Mouse (Mus musculus) forebrain, embryonic 16.5 days (tissue): ENCODE results near the gene Uts2b. TPM values are rescaled to one million over a fixed set of nuclear protein-coding genes. Genes with fewer than 3 reads are reported as not detected.

ENCODE experiments used
- ATAC-seq: fragments of 200-750 bp; cut with Nextera tagmentation; 2 replicates; pipeline ENCODE4 v1.8.0; 2017; ENCODE audit warnings: mild to moderate bottlenecking, moderate library complexity
- H3K27ac ChIP-seq: fragments of 300-500 bp; sonication (generic); 2 replicates; pipeline ENCODE4 v1.5.1; 2014; ENCODE audit warnings: low read length, control low read depth
- H3K27me3 ChIP-seq: fragments of 300-500 bp; sonication (generic); replicated peaks from 2 replicates; pipeline ENCODE4 v1.6.1; 2014; ENCODE audit warnings: low read length; ENCODE audit not compliant: control insufficient read depth, insufficient read depth
- H3K36me3 ChIP-seq: fragments of 300-500 bp; sonication (generic); 2 replicates; pipeline ENCODE4 v1.6.1; 2014; ENCODE audit not compliant: control insufficient read depth, insufficient read depth
- H3K4me1 ChIP-seq: fragments of 300-500 bp; sonication (generic); replicated peaks from 2 replicates; pipeline ENCODE4 v1.6.1; 2014; ENCODE audit warnings: low read length; ENCODE audit not compliant: control insufficient read depth, insufficient read depth
- H3K4me2 ChIP-seq: fragments of 300-500 bp; sonication (generic); 2 replicates; pipeline ENCODE4 v1.6.1; 2014; ENCODE audit warnings: mild to moderate bottlenecking, low read length, control low read depth
- H3K4me3 ChIP-seq: fragments of 300-500 bp; sonication (generic); replicated peaks from 2 replicates; pipeline ENCODE4 v1.5.1; 2014; ENCODE audit warnings: mild to moderate bottlenecking, low read length, control low read depth
- H3K9ac ChIP-seq: fragments of 300-500 bp; sonication (generic); replicated peaks from 2 replicates; pipeline ENCODE4 v1.6.1; 2014; ENCODE audit warnings: low read depth, low read length, control low read depth
- H3K9me3 ChIP-seq: fragments of 300-500 bp; sonication (generic); 2 replicates; pipeline ENCODE4 v1.6.1; 2016; ENCODE audit warnings: low read length; ENCODE audit not compliant: control insufficient read depth
- WGBS: fragments of 180-500 bp; shearing (Covaris S2); extraction: QIAGEN DNeasy Blood & Tissue Kit; methylation state at CpG from one replicate; pipeline ENCODE4 v1.1.7; 2014; 5-methylcytosine and 5-hydroxymethylcytosine counted together
- polyA plus RNA-seq: library from polyadenylated mRNA; unstranded; fragments of >200 nt; fragmentation: Nextera tagmentation; extraction: Ambion mirVana; gene quantifications from 2 replicates; pipeline ENCODE4 v1.2.1, GENCODE M21; 2015

Uts2b gene
- polyA plus RNA-seq, 1 experiment from 2014 or later = not detected

GRCm38 (mm10) chr16:27382217-27382616 is 12.2 kb upstream of the Uts2b start:
- Histone ChIP-seq H3K4me1 (no peaks in the 10 kb centered on the region), H3K4me3 (no peak overlapping the region), H3K27me3 (no peaks in the 10 kb centered on the region), H3K27ac (no peak overlapping the region), H3K36me3 (no peaks in the 10 kb centered on the region), H3K9ac (no peak overlapping the region), H3K4me2 (no peak overlapping the region), H3K9me3 (no peaks in the 10 kb centered on the region)
- no peak for ATAC-seq
- 86% methylated on average over 4 of the region's 4 CpGs for WGBS

- no peaks in the 10 kb centered on the region for H3K9me3 ChIP-seq
- no peak overlapping the region for H3K4me2 ChIP-seq
- H3K36me3 ChIP-seq = no peaks in the 10 kb centered on the region
- no peaks in the 10 kb centered on the region for H3K4me1 ChIP-seq
- no peak overlapping the region for H3K9ac ChIP-seq
- no peak for ATAC-seq
- H3K4me3 ChIP-seq = no peak overlapping the region
- no peak overlapping the region for H3K27ac ChIP-seq
- H3K27me3 ChIP-seq = no peaks in the 10 kb centered on the region
Observed at GRCm38 (mm10) chr16:27376556-27376955, 6.5 kb upstream of the Uts2b start.

DNA sequence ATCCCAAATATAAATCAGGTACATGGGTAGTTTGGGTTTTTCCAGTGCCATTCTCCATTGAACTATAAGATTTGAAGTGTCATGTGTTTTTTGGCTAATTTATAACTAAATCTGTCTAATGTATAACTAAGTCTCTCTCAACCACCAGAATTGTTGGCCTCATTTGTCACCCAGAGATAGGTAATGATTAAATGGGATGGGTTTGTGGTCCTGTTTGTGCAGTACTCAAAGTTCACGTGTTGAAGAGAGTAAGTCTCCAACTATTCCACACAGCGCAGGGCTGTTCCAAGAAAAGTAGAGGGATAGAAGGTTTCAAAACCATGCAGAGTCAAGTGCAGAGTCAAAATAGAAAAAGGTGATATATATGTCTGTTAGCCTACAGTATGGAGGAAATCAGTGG is 5.3 kb upstream of the Uts2b start:
- Histone ChIP-seq H3K9ac (no peak overlapping the region), H3K9me3 (no peaks in the 10 kb centered on the region), H3K4me1 (no peaks in the 10 kb centered on the region), H3K36me3 (no peaks in the 10 kb centered on the region), H3K4me2 (no peak overlapping the region), H3K27ac (no peak overlapping the region), H3K27me3 (no peaks in the 10 kb centered on the region), H3K4me3 (no peak overlapping the region)
- 94% methylated on average over 2 of the region's 2 CpGs for WGBS
- ATAC-seq = no peak

DNA sequence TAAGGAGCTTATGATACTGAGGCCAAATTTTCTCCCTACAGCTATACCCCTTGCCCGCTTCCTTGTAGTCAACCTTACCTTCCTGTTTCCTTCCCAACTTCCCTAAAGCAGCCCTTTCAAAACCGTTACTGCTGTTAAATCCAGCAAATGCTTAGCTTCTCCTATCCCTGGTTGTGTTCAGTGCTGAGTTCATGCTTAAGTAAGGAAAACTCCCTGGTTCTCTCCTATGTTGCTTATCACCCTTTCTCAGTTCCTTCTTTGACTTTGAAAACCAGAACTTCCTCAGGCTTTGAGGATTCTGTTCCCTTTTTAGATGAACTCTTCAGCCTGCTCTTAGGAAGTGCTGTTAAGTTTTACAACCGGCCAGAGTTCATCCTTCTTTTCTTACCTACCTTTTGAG is 4.1 kb upstream of the Uts2b start:
- Histone ChIP-seq H3K27me3 (no peaks in the 10 kb centered on the region), H3K9ac (no peak overlapping the region), H3K4me3 (no peak overlapping the region), H3K4me2 (no peak overlapping the region), H3K36me3 (no peaks in the 10 kb centered on the region), H3K9me3 (no peaks in the 10 kb centered on the region), H3K27ac (no peak overlapping the region), H3K4me1 (no peaks in the 10 kb centered on the region)
- 81% methylated on average over 3 of the region's 3 CpGs for WGBS
- no peak for ATAC-seq

GRCm38 (mm10) chr16:27370700-27371099 is 661 bp upstream of the Uts2b start:
- H3K4me3 ChIP-seq = no peak overlapping the region
- no peaks in the 10 kb centered on the region for H3K36me3 ChIP-seq
- no peak overlapping the region for H3K9ac ChIP-seq
- WGBS = 29% methylated on average over 2 of the region's 2 CpGs
- H3K27ac ChIP-seq = no peak overlapping the region
- no peak overlapping the region for H3K4me2 ChIP-seq
- no peaks in the 10 kb centered on the region for H3K27me3 ChIP-seq
- H3K4me1 ChIP-seq = no peaks in the 10 kb centered on the region
- no peak for ATAC-seq
- H3K9me3 ChIP-seq = no peaks in the 10 kb centered on the region

- H3K4me3 ChIP-seq = no peak overlapping the region
- H3K4me1 ChIP-seq = no peaks in the 10 kb centered on the region
- no peak for ATAC-seq
- no peaks in the 10 kb centered on the region for H3K36me3 ChIP-seq
- H3K4me2 ChIP-seq = no peak overlapping the region
- no peak overlapping the region for H3K27ac ChIP-seq
- no peaks in the 10 kb centered on the region for H3K9me3 ChIP-seq
- H3K9ac ChIP-seq = no peak overlapping the region
- H3K27me3 ChIP-seq = no peaks in the 10 kb centered on the region
- 98% methylated on average over 1 of the region's 1 CpGs for WGBS
Observed at GRCm38 (mm10) chr16:27360059-27360458, 10.0 kb downstream of the Uts2b start.

GRCm38 (mm10) chr16:27354464-27354863 is 15.6 kb downstream of the Uts2b start:
- Histone ChIP-seq H3K4me3 (no peak overlapping the region), H3K27ac (no peak overlapping the region), H3K9ac (no peak overlapping the region), H3K4me1 (no peaks in the 10 kb centered on the region), H3K4me2 (no peak overlapping the region), H3K27me3 (no peaks in the 10 kb centered on the region), H3K9me3 (no peaks in the 10 kb centered on the region), H3K36me3 (no peaks in the 10 kb centered on the region)
- WGBS = 87% methylated on average over 2 of the region's 2 CpGs
- ATAC-seq = no peak

GRCm38 (mm10) chr16:27349878-27350532 is 20.0 kb downstream of the Uts2b start:
- Histone ChIP-seq H3K4me1 (no peaks in the 10 kb centered on the region), H3K4me2 (no peak overlapping the region), H3K9me3 (no peaks in the 10 kb centered on the region), H3K4me3 (no peak overlapping the region), H3K27me3 (no peaks in the 10 kb centered on the region), H3K36me3 (no peaks in the 10 kb centered on the region), H3K9ac (no peak overlapping the region), H3K27ac (no peak overlapping the region)
- WGBS = 91% methylated on average over 7 of the region's 7 CpGs
- no peak for ATAC-seq

GRCm38 (mm10) chr16:27349235-27349634 is 20.8 kb downstream of the Uts2b start:
- no peak for ATAC-seq

DNA sequence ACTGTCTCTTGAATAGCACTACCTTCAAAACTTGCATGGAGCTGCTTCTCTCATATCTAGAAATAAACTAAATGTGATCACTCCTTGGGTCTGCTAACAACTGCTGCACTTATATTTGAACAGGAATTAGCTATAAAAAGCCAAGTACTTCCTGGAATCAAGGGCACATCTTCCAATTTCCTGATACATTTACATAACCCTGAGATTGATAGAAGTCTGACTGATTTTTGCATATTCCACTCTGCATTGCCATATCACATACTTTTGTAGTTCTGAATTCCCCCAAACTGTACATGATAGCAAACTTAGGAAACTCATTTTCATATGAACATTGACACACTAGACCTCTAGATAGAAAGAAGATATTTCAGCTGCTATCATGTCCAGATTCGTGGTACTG is 21.7 kb downstream of the Uts2b start:
- Histone ChIP-seq H3K27me3 (no peaks in the 10 kb centered on the region), H3K27ac (no peak overlapping the region), H3K4me2 (no peak overlapping the region), H3K9me3 (no peaks in the 10 kb centered on the region), H3K4me3 (no peak overlapping the region), H3K36me3 (no peaks in the 10 kb centered on the region), H3K9ac (no peak overlapping the region), H3K4me1 (no peaks in the 10 kb centered on the region)
- WGBS = 80% methylated on average over 1 of the region's 1 CpGs
- no peak for ATAC-seq

More at GRCm38 (mm10) chr16:27349235-27349634, 20.8 kb downstream of the Uts2b start:
- WGBS = 89% methylated on average over 2 of the region's 2 CpGs
- Histone ChIP-seq H3K27me3 (no peaks in the 10 kb centered on the region), H3K4me2 (no peak overlapping the region), H3K4me3 (no peak overlapping the region), H3K4me1 (no peaks in the 10 kb centered on the region), H3K9me3 (no peaks in the 10 kb centered on the region), H3K9ac (no peak overlapping the region), H3K27ac (no peak overlapping the region), H3K36me3 (no peaks in the 10 kb centered on the region)
